Mouse (Mus musculus): ENCODE measurements around the gene Hist1h2bq.
A peak's percentile ranks its signal among the peaks of the same experiment; 100 is the strongest.
"Not testable (repeated sequence)": the region's sequence is repeated elsewhere in the genome, so short reads cannot be mapped to it uniquely, and the experiment has no call there.

Gene Hist1h2bq

GRCm38 (mm10) chr13:21810073-21810472 lies at the start of gene Hist1h2bq, which contains the start of gene Hist1h2ao:
Gene Hist1h2bq, minus strand, starts transcription at chr13:21810197.
Gene Hist1h2ao, plus strand, starts transcription at chr13:21810465.
- DNase-seq = not testable (repeated sequence)

- DNase-seq = peak; percentile 28
Observed at GRCm38 (mm10) chr13:21855698-21856162, 45.7 kb upstream of the Hist1h2bq start.

- peak; percentile 71 for DNase-seq
Observed at GRCm38 (mm10) chr13:21855146-21855545, 45.1 kb upstream of the Hist1h2bq start.

GRCm38 (mm10) chr13:21852215-21852945 lies 42.4 kb upstream of the Hist1h2bq start:
- no peak for DNase-seq

GRCm38 (mm10) chr13:21850696-21851095 lies 40.7 kb upstream of the Hist1h2bq start:
- not testable (repeated sequence) for DNase-seq

DNA sequence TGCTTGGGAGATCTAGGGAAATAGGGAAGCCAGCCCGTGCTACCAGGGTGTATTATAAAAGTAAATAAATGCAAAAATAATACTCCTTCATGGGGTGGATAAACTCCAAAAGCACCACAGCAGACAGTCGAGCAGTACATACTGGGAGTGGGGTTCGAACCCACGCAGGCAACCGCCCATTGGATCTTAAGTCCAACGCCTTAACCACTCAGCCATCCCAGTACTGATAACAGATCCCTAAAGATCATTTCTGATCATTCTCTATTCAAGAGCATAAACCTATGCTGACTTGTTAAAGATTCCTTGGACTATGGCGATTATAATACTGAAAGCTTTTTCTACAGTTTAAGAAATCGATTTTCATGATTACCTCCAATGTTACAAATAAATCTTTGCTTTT lies 37.9 kb upstream of the Hist1h2bq start:
- no peak for DNase-seq

GRCm38 (mm10) chr13:21846356-21846755 lies 36.4 kb upstream of the Hist1h2bq start:
- not testable (repeated sequence) for DNase-seq

DNA sequence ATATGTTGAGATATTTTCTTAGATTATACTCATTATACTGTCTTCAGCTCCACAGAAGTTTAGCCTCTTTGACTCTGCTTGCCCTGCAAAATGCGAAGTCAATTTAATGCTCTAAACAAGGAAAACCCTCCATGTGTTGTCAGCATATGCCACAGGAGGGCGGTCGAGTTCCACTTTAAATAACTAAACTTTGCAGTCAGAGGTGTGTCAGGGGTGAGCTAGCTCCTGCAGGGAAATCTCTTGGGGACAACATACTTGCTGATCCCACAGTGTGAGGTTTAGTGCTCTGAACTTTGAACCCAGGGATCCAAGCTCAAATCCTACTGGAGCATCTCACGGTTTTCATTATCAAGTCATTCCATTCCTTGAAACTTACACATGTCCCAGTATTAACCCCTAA lies 30.5 kb upstream of the Hist1h2bq start:
- DNase-seq = not testable (repeated sequence)

DNA sequence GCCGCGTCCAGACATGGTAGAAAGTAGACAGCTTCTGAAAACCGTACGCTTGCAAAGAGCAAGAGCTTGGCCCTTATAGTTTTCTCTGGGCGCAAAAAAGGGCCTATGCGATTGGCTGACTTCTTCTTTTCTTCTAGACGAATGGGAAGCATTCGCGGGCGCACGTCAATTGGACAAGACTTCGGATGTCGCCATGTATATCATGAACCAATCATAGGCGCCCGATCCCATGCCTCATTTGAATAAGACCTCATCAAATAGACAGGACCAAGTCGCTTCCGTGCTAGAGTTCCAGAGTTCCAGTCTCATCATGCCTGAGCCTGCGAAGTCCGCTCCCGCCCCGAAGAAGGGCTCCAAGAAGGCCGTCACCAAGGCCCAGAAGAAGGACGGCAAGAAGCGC lies 23.5 kb upstream of the Hist1h2bq start, which contains the start of the genes Hist1h2ap and Hist1h2br:
Gene Hist1h2ap, minus strand, starts transcription at position 47 of the 400 bp plus-strand sequence.
Gene Hist1h2br, plus strand, starts transcription at position 283 of the 400 bp plus-strand sequence.
- not testable (repeated sequence) for DNase-seq

- not testable (repeated sequence) for DNase-seq
Observed at GRCm38 (mm10) chr13:21831418-21832394, 21.7 kb upstream of the Hist1h2bq start, which contains the start of gene Hist1h4n. Gene Hist1h4n, minus strand, starts transcription at chr13:21832196.

GRCm38 (mm10) chr13:21830344-21830743 lies 20.3 kb upstream of the Hist1h2bq start:
- no peak for DNase-seq

GRCm38 (mm10) chr13:21828511-21828910 lies 18.5 kb upstream of the Hist1h2bq start:
- DNase-seq = no peak

GRCm38 (mm10) chr13:21820082-21820890 lies 10.3 kb upstream of the Hist1h2bq start:
- not testable (repeated sequence) for DNase-seq

GRCm38 (mm10) chr13:21812092-21812491 lies 2.1 kb upstream of the Hist1h2bq start:
- not testable (repeated sequence) for DNase-seq

DNA sequence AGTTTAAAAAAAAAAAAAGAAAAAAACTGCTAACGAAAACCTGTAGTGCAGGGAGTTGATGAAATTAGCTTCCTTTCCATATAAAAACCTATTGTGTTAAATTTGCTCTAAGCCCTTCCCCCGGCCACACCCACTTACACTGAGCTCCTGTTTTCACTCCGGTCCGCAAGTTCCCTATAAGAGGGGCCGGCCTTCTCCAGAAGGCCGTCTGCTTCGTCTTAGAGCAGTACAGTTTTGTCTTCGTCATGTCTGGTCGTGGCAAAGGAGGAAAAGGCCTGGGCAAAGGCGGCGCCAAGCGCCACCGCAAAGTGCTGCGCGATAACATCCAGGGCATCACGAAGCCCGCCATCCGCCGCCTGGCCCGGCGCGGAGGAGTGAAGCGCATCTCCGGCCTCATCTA lies 1.5 kb upstream of the Hist1h2bq start, which contains the start of gene Hist1h4m:
Gene Hist1h4m, plus strand, starts transcription at position 208 of the 400 bp plus-strand sequence.
- DNase-seq = peak; percentile 8

DNA sequence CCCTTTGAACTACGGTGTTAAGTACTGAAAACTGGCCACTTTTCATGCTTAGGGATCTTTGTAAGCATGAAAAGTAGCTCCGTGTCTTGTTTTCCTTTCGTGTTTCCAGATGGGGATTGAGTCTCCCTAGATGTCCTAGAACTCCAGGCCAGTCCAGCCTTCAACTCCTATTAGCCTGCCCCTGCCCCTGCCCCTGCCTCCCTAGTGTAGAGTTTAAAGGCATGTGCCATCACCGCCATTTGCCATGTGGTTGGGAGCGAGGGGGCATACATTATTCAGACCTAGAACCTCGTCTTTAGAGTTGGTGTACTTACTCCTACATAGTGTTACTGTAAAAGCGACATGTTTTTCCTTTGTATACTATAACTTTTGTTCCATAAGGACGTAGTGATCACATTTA lies 1.1 kb upstream of the Hist1h2bq start:
- not testable (repeated sequence) for DNase-seq

- DNase-seq = not testable (repeated sequence)
Observed at GRCm38 (mm10) chr13:21803058-21803457, 6.9 kb downstream of the Hist1h2bq start.

GRCm38 (mm10) chr13:21797163-21797562 lies 12.8 kb downstream of the Hist1h2bq start:
- not testable (repeated sequence) for DNase-seq

DNA sequence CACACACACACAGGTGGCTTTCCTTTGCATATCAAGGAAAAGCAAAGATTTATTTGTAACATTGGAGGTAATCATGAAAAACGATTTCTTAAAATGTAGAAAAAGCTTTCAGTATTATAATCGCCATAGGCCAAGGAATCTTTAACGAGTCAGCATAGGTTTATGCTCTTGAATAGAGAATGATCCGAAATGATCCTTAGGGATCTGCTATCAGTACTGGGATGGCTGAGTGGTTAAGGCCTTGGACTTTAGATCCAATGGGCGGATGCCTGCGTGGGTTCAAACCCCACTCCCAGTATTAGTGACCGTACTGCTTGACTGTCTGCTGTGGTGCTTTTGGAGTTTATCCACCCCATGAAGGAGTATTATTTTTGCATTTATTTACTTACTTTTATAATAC lies 14.4 kb downstream of the Hist1h2bq start:
- DNase-seq = no peak

GRCm38 (mm10) chr13:21790601-21791283 lies 19.3 kb downstream of the Hist1h2bq start:
- DNase-seq = no peak

GRCm38 (mm10) chr13:21789925-21790324 lies 20.1 kb downstream of the Hist1h2bq start:
- no peak for DNase-seq
